Mouse (Mus musculus) layer of hippocampus, adult 8-10 months (tissue): ENCODE data around the gene Mrpl20. TPM values are rescaled to one million over a fixed set of nuclear protein-coding genes. Genes with fewer than 3 reads are reported as not detected.
"Not testable (repeated sequence)": the region's sequence is repeated elsewhere in the genome, so short reads cannot be mapped to it uniquely, and the experiment has no call there.

Experiments used
- DNase-seq, 2 experiments: peaks; one replicate each; pipeline ENCODE4 v3.0.0; 2022; ENCODE audit warnings: low spot score in 2 of 2
- total RNA-seq, 4 experiments: library from RNA; stranded (reverse); gene quantifications; 2 replicates each; pipeline ENCODE4 v1.2.4; 2022

Gene Mrpl20
- total RNA-seq, 4 experiments from 2014 or later: 74.2 to 85.2 (median 78.2) TPM

GRCm38 (mm10) chr4:155783486-155784080, 19.1 kb upstream of the Mrpl20 start:
- DNase-seq: no peak

GRCm38 (mm10) chr4:155784081-155784701, 18.5 kb upstream of the Mrpl20 start:
- peak; percentile 68 to 72 for DNase-seq

- DNase-seq: no peak
These were observed 17.4 kb upstream of the Mrpl20 start for GRCm38 (mm10) chr4:155785246-155785645.

GRCm38 (mm10) chr4:155785819-155786218, 16.9 kb upstream of the Mrpl20 start, which contains the start of gene Tmem88b:
Tmem88b (minus strand) TSS chr4:155785874.
- no peak for DNase-seq

GRCm38 (mm10) chr4:155788300-155788699, 14.4 kb upstream of the Mrpl20 start:
- DNase-seq: no peak

GRCm38 (mm10) chr4:155788833-155789232, 13.8 kb upstream of the Mrpl20 start:
- not testable (repeated sequence) for DNase-seq

GRCm38 (mm10) chr4:155790021-155790489, 12.6 kb upstream of the Mrpl20 start, which contains the start of gene Ankrd65:
Ankrd65 (plus strand) TSS chr4:155790439.
- no peak for DNase-seq

GRCm38 (mm10) chr4:155790650-155791161, 12.0 kb upstream of the Mrpl20 start:
- no peak for DNase-seq

- no peak for DNase-seq
These were observed 11.3 kb upstream of the Mrpl20 start for GRCm38 (mm10) chr4:155791240-155791933.

GRCm38 (mm10) chr4:155793730-155794129, 8.9 kb upstream of the Mrpl20 start:
- no peak for DNase-seq

- DNase-seq: no peak
These were observed 603 bp upstream of the Mrpl20 start for GRCm38 (mm10) chr4:155802075-155802474.

GRCm38 (mm10) chr4:155803340-155804041, 813 bp downstream of the Mrpl20 start:
- DNase-seq: peak; percentile 90 to 95

- DNase-seq: no peak
These were observed 5.2 kb downstream of the Mrpl20 start for GRCm38 (mm10) chr4:155807841-155808240.

- DNase-seq: peak; percentile 90 to 91
These were observed 9.4 kb downstream of the Mrpl20 start, which contains the start of gene Ccnl2 for GRCm38 (mm10) chr4:155811929-155812664. Ccnl2 (plus strand) TSS chr4:155812489.

GRCm38 (mm10) chr4:155812665-155813181, 10.0 kb downstream of the Mrpl20 start:
- DNase-seq: no peak

- no peak for DNase-seq
These were observed 14.9 kb downstream of the Mrpl20 start for GRCm38 (mm10) chr4:155817533-155817932.

GRCm38 (mm10) chr4:155821025-155821424, 18.3 kb downstream of the Mrpl20 start:
- no peak for DNase-seq

GRCm38 (mm10) chr4:155823443-155823842, 20.8 kb downstream of the Mrpl20 start:
- no peak for DNase-seq

GRCm38 (mm10) chr4:155829866-155830265, 27.2 kb downstream of the Mrpl20 start:
- no peak for DNase-seq

GRCm38 (mm10) chr4:155830596-155830995, 27.9 kb downstream of the Mrpl20 start:
- no peak for DNase-seq
